Mouse (Mus musculus): ENCODE data around the gene Adap1. TPM values are rescaled to one million over a fixed set of nuclear protein-coding genes. Genes with fewer than 3 reads are reported as not detected.

The Adap1 gene
- polyA plus RNA-seq, 1 experiment from 2014 or later = 132 TPM

GRCm38 (mm10) chr5:139228318-139228717, 97.1 kb downstream of the Adap1 start:
- ATAC-seq (ENCODE audit: low FRiP score, low read depth) = no peak
- H3K36me3 ChIP-seq = peaks cover 80% of the 10 kb centered on the region
- no peaks in the 10 kb centered on the region for H3K9me3 ChIP-seq
- no peaks in the 10 kb centered on the region for H3K27me3 ChIP-seq
- H3K27ac ChIP-seq (replicated peaks) = no peak overlapping the region
- H3K9ac ChIP-seq = no peak overlapping the region
- H3K4me1 ChIP-seq (replicated peaks) = no peaks in the 10 kb centered on the region
- no peak overlapping the region for H3K4me3 ChIP-seq
- no peak overlapping the region for H3K4me2 ChIP-seq
- 93% methylated on average over 3 of the region's 3 CpGs for WGBS

- H3K27ac ChIP-seq (replicated peaks) = no peak overlapping the region
- no peaks in the 10 kb centered on the region for H3K4me1 ChIP-seq (replicated peaks)
- no peaks in the 10 kb centered on the region for H3K9me3 ChIP-seq
- no peak overlapping the region for H3K4me2 ChIP-seq
- H3K36me3 ChIP-seq = peaks cover 79% of the 10 kb centered on the region
- no peak for ATAC-seq (ENCODE audit: low FRiP score, low read depth)
- H3K4me3 ChIP-seq = no peak overlapping the region
- H3K9ac ChIP-seq = no peak overlapping the region
- H3K27me3 ChIP-seq = no peaks in the 10 kb centered on the region
- 97% methylated on average over 2 of the region's 2 CpGs for WGBS
Observed at GRCm38 (mm10) chr5:139227645-139228044, 97.8 kb downstream of the Adap1 start.

GRCm38 (mm10) chr5:139227236-139227635, 98.2 kb downstream of the Adap1 start:
- Histone ChIP-seq H3K4me1 (replicated peaks) (no peaks in the 10 kb centered on the region), H3K36me3 (peaks cover 77% of the 10 kb centered on the region), H3K9ac (no peak overlapping the region), H3K4me3 (no peak overlapping the region), H3K27me3 (no peaks in the 10 kb centered on the region), H3K4me2 (no peak overlapping the region), H3K9me3 (no peaks in the 10 kb centered on the region), H3K27ac (replicated peaks) (no peak overlapping the region)
- ATAC-seq (ENCODE audit: low FRiP score, low read depth) = no peak
- 99% methylated on average over 4 of the region's 4 CpGs for WGBS

GRCm38 (mm10) chr5:139223331-139223730, 102.1 kb downstream of the Adap1 start:
- no peaks in the 10 kb centered on the region for H3K4me1 ChIP-seq (replicated peaks)
- ATAC-seq (ENCODE audit: low FRiP score, low read depth) = no peak
- no peak overlapping the region for H3K4me2 ChIP-seq
- no peaks in the 10 kb centered on the region for H3K9me3 ChIP-seq
- H3K36me3 ChIP-seq = peaks cover 63% of the 10 kb centered on the region
- 98% methylated on average over 10 of the region's 10 CpGs for WGBS
- H3K27ac ChIP-seq (replicated peaks) = no peak overlapping the region
- H3K4me3 ChIP-seq = no peak overlapping the region
- no peaks in the 10 kb centered on the region for H3K27me3 ChIP-seq
- H3K9ac ChIP-seq = no peak overlapping the region

MicroRNAs within 50 kb of the gene (microRNA counts, 519-probe panel; counts per million panel counts)
- microRNA mmu-miR-339-3p (not detected), microRNA mmu-miR-339-5p (not detected)

Small RNA genes within 50 kb of the gene (microRNA-seq; reads per million reads assigned to microRNA genes)
- 321 reads per million, percentile 66 among the genes with 10 or more reads in this experiment for gene Mir339

Other genes with a start within 250 kb of the Adap1 start
- 284 and 294 TPM in 2 replicates for gene Prkar1b, start 175.6 kb downstream of the Adap1 start, polyA plus RNA-seq (2015; fragmentation: Nextera tagmentation; extraction: Ambion mirVana)
- gene Dnaaf5, start 175.4 kb downstream of the Adap1 start, polyA plus RNA-seq (2015; fragmentation: Nextera tagmentation; extraction: Ambion mirVana) = 3.8 and 6.1 TPM in 2 replicates
- gene Sun1, start 125.0 kb downstream of the Adap1 start, polyA plus RNA-seq (2015; fragmentation: Nextera tagmentation; extraction: Ambion mirVana) = 40.8 and 45.3 TPM in 2 replicates
- gene Get4, start 73.3 kb downstream of the Adap1 start, polyA plus RNA-seq (2015; fragmentation: Nextera tagmentation; extraction: Ambion mirVana) = 123 and 126 TPM in 2 replicates
- 91.9 and 98.8 TPM in 2 replicates for gene Cox19, start 25.8 kb upstream of the Adap1 start, polyA plus RNA-seq (2015; fragmentation: Nextera tagmentation; extraction: Ambion mirVana)
- gene Cyp2w1, start 27.0 kb upstream of the Adap1 start, polyA plus RNA-seq (2015; fragmentation: Nextera tagmentation; extraction: Ambion mirVana) = not detected in 2 replicates
- gene Gpr146, start 52.1 kb upstream of the Adap1 start, polyA plus RNA-seq (2015; fragmentation: Nextera tagmentation; extraction: Ambion mirVana) = 2.6 and 2.9 TPM in 2 replicates
- gene C130050O18Rik, start 79.7 kb upstream of the Adap1 start, polyA plus RNA-seq (2015; fragmentation: Nextera tagmentation; extraction: Ambion mirVana) = 0.22 and 0.43 TPM in 2 replicates
- gene Gper1, start 97.5 kb upstream of the Adap1 start, polyA plus RNA-seq (2015; fragmentation: Nextera tagmentation; extraction: Ambion mirVana) = 7.6 and 8.6 TPM in 2 replicates
- 16.2 and 17.9 TPM in 2 replicates for gene 3110082I17Rik, start 134.9 kb upstream of the Adap1 start, polyA plus RNA-seq (2015; fragmentation: Nextera tagmentation; extraction: Ambion mirVana)
- gene Zfand2a, start 158.9 kb upstream of the Adap1 start, polyA plus RNA-seq (2015; fragmentation: Nextera tagmentation; extraction: Ambion mirVana) = 19.7 and 27.1 TPM in 2 replicates
- gene Uncx, start 217.9 kb upstream of the Adap1 start, polyA plus RNA-seq (2015; fragmentation: Nextera tagmentation; extraction: Ambion mirVana) = 35.9 and 47.3 TPM in 2 replicates